Mouse (Mus musculus) CH12.LX (cell line): Measurements from ENCODE around the gene Ryr1. TPM values are rescaled to one million over a fixed set of nuclear protein-coding genes. Genes with fewer than 3 reads are reported as not detected.
A peak's percentile ranks its signal among the peaks of the same experiment; 100 is the strongest.

Experiments
- DNase-seq: peaks from one replicate; pipeline ENCODE4 v3.0.0-alpha.2; 2013; ENCODE audit errors: extremely low read depth
- H3K27ac ChIP-seq: 2 replicates; pipeline ENCODE4 v1.5.1; 2012; ENCODE audit warnings: low read depth, mild to moderate bottlenecking, control low read depth, moderate library complexity; ENCODE audit not compliant: insufficient read depth
- H3K27me3 ChIP-seq: replicated peaks from 2 replicates; pipeline ENCODE3; 2012; ENCODE audit warnings: inconsistent platforms
- H3K36me3 ChIP-seq, 2 experiments: replicated peaks in 1 of 2; 2 replicates each; pipeline versions ENCODE3 to v1.6.1; 2012; ENCODE audit warnings: inconsistent platforms in 1 of 2, low read length in 1 of 2, mild to moderate bottlenecking in 1 of 2, mixed read lengths in 1 of 2, moderate library complexity in 1 of 2; ENCODE audit not compliant: control insufficient read depth in 1 of 2, insufficient read depth in 1 of 2
- H3K4me1 ChIP-seq, 2 experiments: 2 replicates each; pipeline ENCODE4 v1.6.1; 2012; ENCODE audit warnings: inconsistent platforms in 1 of 2, moderate library complexity in 1 of 2; ENCODE audit not compliant: insufficient read depth in 2 of 2, control insufficient read depth in 1 of 2
- H3K4me2 ChIP-seq: 2 replicates; pipeline ENCODE4 v1.6.1; 2012; ENCODE audit warnings: low read depth, mild to moderate bottlenecking, control low read depth; ENCODE audit not compliant: poor library complexity, insufficient read depth, severe bottlenecking
- H3K4me3 ChIP-seq, 3 experiments: fragments of 150-350 bp in 1 of 3; sonication (generic) in 1 of 3; replicated peaks in 1 of 3; 2 replicates each; pipeline versions ENCODE3 to v1.5.1; 2011 to 2012; ENCODE audit warnings: low read depth in 2 of 3, low read length in 2 of 3, mild to moderate bottlenecking in 2 of 3, moderate library complexity in 2 of 3, control low read depth in 1 of 3, improper control_type of control experiment in 1 of 3, inconsistent platforms in 1 of 3, mixed read lengths in 1 of 3; ENCODE audit not compliant: poor library complexity in 1 of 3
- H3K79me2 ChIP-seq: replicated peaks from 2 replicates; pipeline ENCODE4 v1.6.1; 2012; ENCODE audit warnings: mild to moderate bottlenecking, moderate library complexity; ENCODE audit not compliant: control insufficient read depth, poor library complexity, insufficient read depth, severe bottlenecking; ENCODE audit errors: extremely low read depth
- H3K9ac ChIP-seq: 2 replicates; pipeline ENCODE4 v1.6.1; 2012; ENCODE audit warnings: low read depth, mild to moderate bottlenecking, control low read depth, moderate library complexity; ENCODE audit not compliant: insufficient read depth
- H3K9me3 ChIP-seq: replicated peaks from 2 replicates; pipeline ENCODE3; 2012; ENCODE audit warnings: low read length, inconsistent platforms, mixed read lengths
- E2F4 ChIP-seq: IDR thresholded peaks from 2 replicates; pipeline ENCODE4 v1.6.1; 2011; ENCODE audit warnings: low read depth, low read length, improper control_type of control experiment; ENCODE audit not compliant: insufficient replicate concordance
- HCFC1 ChIP-seq: IDR thresholded peaks from 2 replicates; pipeline ENCODE4 v1.6.1; 2012; ENCODE audit warnings: low read depth, mild to moderate bottlenecking, inconsistent platforms, low read length, improper control_type of control experiment
- MAX ChIP-seq: IDR thresholded peaks from 2 replicates; pipeline ENCODE4 v1.6.1; 2011; ENCODE audit warnings: low read length, improper control_type of control experiment
- MAZ ChIP-seq: IDR thresholded peaks from 2 replicates; pipeline ENCODE4 v1.6.1; 2012; ENCODE audit warnings: low read depth, mild to moderate bottlenecking, inconsistent platforms, low read length, improper control_type of control experiment, moderate library complexity
- NRF1 ChIP-seq: IDR thresholded peaks from 2 replicates; pipeline ENCODE4 v1.6.1; 2014; ENCODE audit warnings: low read depth, mild to moderate bottlenecking, inconsistent platforms, low read length, improper control_type of control experiment, moderate library complexity
- RCOR1 ChIP-seq: conservative IDR thresholded peaks from 2 replicates; pipeline ENCODE4 v1.6.1; 2012; ENCODE audit warnings: low read depth, mild to moderate bottlenecking, inconsistent platforms, low read length, improper control_type of control experiment
- ZMIZ1 ChIP-seq: IDR thresholded peaks from 2 replicates; pipeline ENCODE4 v1.6.1; 2012; ENCODE audit warnings: low read depth, mild to moderate bottlenecking, inconsistent platforms, low read length, improper control_type of control experiment
- dilution Hi-C: fragments of 300-500 bp; cut with MboI; formaldehyde crosslinking; loops from 2 replicates; pipeline ENCODE4 v1.14.3; 2020; ENCODE audit warnings: low sequenced_read_pairs; ENCODE audit not compliant: extremely low pct_unique_long_range_greater_than_20kb, extremely low pct_ligation_motif_present
- in situ Hi-C: fragments of 300-500 bp; cut with MboI; formaldehyde crosslinking; loops from 3 replicates; pipeline ENCODE4 v1.14.3; 2019; ENCODE audit warnings: low sequenced_read_pairs, low pct_ligation_motif_present, low pct_unique_long_range_greater_than_20kb, mixed read lengths
- polyA plus RNA-seq: library from polyadenylated mRNA; unstranded; fragments of >175 nt; gene quantifications from 2 replicates; pipeline ENCODE4 v1.2.1, GENCODE M21; 2012; ENCODE audit warnings: low read depth; ENCODE audit not compliant: insufficient read length
- total RNA-seq, 2 experiments: library from RNA; depleted of rRNA; stranded (reverse); fragments of 300-350 nt in 1 of 2; fragments of >200 nt in 1 of 2; gene quantifications; 2 replicates each; pipeline ENCODE4 v1.2.3; 2012 to 2014

Gene Ryr1
- total and polyA plus RNA-seq, 3 experiments, result 0.43 to 1.1 (median 0.68) TPM

GRCm38 (mm10) chr7:29162750-29163525 lies 38.0 kb upstream of the Ryr1 start (continued):
- TF ChIP-seq ZMIZ1 (peak; percentile 58; the same call in 1 of the 2 replicates), MAX (peak; percentile 88), RCOR1 (no peak)

- H3K4me1 ChIP-seq, result peaks cover 12 to 26% of the 10 kb centered on the region in 2 experiments
These were observed 37.3 kb upstream of the Ryr1 start for GRCm38 (mm10) chr7:29162294-29162693.

GRCm38 (mm10) chr7:29158264-29158663 lies 33.3 kb upstream of the Ryr1 start:
- H3K9me3 ChIP-seq, result peaks cover 6% of the 10 kb centered on the region

More at GRCm38 (mm10) chr7:29162294-29162693, 37.3 kb upstream of the Ryr1 start:
- Histone ChIP-seq H3K79me2 (no peaks in the 10 kb centered on the region), H3K4me2 (no peak overlapping the region), H3K4me3 (no peak overlapping the region), H3K27me3 (no peaks in the 10 kb centered on the region), H3K9me3 (no peaks in the 10 kb centered on the region), H3K9ac (no peak overlapping the region), H3K27ac (no peak overlapping the region), H3K36me3 (peaks cover 10 to 41% of the 10 kb centered on the region in 2 experiments)
- no peak for TF ChIP-seq E2F4
- TF ChIP-seq NRF1, result no peak
- no peak for TF ChIP-seq HCFC1
- in situ Hi-C loops, result no loop called here
- no peak for DNase-seq
- dilution Hi-C loops, result no loop called here

More at GRCm38 (mm10) chr7:29158264-29158663, 33.3 kb upstream of the Ryr1 start:
- no peak overlapping the region for H3K4me3 ChIP-seq
- peaks cover 9 to 24% of the 10 kb centered on the region in 2 experiments for H3K4me1 ChIP-seq
- peaks cover 11 to 35% of the 10 kb centered on the region in 2 experiments for H3K36me3 ChIP-seq
- no peak overlapping the region for H3K4me2 ChIP-seq
- H3K27me3 ChIP-seq, result no peaks in the 10 kb centered on the region
- in situ Hi-C loops (no loop called here), dilution Hi-C loops (no loop called here)
- no peaks in the 10 kb centered on the region for H3K79me2 ChIP-seq
- no peak overlapping the region for H3K9ac ChIP-seq
- no peak overlapping the region for H3K27ac ChIP-seq
- no peak for TF ChIP-seq MAZ
- TF ChIP-seq ZMIZ1, result no peak
- DNase-seq, result no peak
